Mouse (Mus musculus) urinary bladder, postnatal 10 days (tissue): ENCODE results near the gene Gjd3.

ENCODE experiments used
- DNase-seq: peaks from one replicate; pipeline ENCODE4 v3.0.0; 2022; ENCODE audit warnings: low spot score

Gene Gjd3

GRCm38 (mm10) chr11:98981289-98981996, 1.4 kb downstream of the Gjd3 start:
- no peak for DNase-seq

DNA sequence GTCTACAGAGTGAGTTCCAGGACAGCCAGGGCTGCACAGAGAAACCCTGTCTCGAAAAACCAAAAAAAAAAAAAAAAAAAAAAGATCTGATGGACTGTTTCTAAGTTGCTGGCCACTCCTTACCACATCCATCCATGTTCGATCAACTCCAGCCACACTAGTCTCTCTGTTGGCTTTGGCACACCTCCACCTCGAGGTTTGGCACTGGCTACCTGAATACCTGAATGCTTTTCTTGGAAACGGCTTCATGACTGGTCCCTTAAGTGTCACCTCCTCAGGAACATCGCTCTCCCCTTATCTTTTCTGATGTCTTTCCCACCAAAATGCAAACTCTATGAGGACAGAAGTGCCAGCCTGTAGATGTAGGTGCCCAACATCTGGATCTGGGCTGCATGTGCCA, 3.5 kb downstream of the Gjd3 start:
- no peak for DNase-seq

GRCm38 (mm10) chr11:98978526-98979148, 4.2 kb downstream of the Gjd3 start:
- DNase-seq, result no peak

DNA sequence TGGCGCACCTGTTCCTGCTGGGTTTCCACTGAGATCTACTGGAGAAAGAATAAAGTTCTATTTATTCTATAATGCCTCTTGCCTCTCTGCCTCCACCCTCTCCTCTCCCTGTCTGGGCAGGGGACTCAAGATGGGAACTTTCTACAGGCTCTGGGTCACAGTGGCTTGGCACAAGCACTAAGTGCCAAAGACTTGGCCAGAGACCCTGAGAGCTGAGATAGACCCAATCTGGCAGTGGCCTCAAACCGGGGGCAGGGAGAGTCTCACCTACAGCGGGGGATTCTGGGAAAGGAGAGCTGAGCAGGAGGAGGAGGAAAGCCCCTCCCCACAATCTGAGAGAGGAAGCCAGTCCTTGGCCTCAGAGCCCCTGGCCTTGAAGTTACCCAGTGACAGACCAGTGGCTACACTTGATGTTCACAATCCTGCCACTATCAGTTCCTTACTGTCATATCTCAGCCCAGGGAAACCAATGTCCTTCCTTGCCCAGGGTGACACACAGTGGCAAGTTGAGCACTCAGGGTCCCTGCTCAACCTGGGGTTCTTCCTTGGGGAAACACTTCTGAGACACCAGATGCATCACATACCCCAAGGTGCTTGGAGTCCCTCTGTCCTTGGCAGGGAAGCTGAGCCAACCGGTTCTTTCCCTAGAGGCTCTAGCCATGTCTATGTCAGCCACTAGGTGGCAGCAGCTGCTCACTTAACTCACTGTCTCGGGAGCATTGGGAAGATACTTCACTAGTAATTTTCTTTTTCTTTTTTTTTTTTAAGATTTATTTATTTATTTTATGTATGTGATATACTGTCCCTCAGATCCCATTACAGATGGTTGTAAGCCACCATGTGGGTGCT, 7.7 kb downstream of the Gjd3 start:
- no peak for DNase-seq

GRCm38 (mm10) chr11:98974213-98974612, 8.6 kb downstream of the Gjd3 start:
- no peak for DNase-seq

DNA sequence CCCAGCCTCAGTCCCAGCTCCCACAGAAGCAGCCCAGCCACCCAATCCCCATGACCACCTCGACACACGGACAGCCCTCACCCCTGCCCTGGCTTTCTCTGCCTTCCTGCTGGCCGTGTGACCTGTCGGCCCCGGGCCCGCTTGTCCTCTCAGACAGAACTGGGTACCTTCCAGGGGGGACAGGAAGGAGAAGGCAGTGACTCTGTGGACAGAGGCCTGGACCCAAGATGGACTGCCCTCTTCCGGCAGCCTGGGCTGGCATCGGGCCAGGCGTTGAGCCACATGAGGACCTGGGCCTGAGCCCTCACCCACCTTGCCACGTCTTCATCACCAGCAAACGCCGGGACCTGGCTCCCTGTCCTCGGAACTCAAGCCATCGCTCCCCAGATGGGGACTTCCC, 9.2 kb downstream of the Gjd3 start:
- no peak for DNase-seq

GRCm38 (mm10) chr11:98972801-98973360, 9.9 kb downstream of the Gjd3 start:
- DNase-seq, result no peak

DNA sequence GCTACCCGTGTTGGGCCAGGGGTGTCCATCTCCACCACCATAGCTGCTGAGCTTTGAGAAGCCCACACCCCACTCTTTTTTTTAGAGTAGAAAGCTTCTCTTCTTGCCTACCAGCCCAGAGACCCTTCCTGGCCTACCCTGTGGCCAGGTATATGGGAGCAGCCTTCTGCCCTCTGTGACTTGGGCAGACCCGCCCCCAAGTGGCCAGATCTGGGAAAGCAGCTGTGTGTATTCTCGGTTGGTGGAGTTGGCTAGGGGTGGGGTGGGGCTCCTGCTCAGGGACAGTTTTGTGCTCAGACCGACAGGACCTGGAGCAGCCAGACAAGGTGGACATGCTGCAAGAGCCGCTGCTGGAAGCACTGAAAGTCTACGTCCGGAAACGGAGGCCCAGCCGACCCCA, 10.6 kb downstream of the Gjd3 start:
- DNase-seq, result no peak

GRCm38 (mm10) chr11:98971316-98972031, 11.3 kb downstream of the Gjd3 start:
- DNase-seq, result no peak

GRCm38 (mm10) chr11:98970191-98970925, 12.5 kb downstream of the Gjd3 start:
- no peak for DNase-seq

DNA sequence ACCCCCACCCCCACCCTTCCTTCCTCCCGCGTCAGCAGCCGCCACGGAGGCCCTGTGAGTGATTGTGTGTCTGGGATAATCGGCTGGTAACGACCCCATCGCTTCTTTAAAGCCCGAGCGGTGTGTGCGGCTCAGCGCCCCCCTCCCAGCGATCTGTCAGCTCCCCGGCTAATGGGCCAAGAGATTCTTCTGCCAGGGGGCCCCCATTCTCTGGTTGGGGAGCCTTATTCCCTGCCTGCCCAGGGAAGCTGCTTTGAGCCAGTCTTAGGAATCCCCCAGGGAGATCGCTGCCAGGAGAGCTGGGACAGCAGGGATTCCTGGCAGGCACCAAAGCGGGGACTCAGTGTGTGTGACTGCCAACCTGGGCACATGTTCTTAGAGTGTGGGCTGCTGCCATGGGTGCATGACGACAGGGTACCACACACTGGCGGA, 13.3 kb downstream of the Gjd3 start:
- no peak for DNase-seq

- no peak for DNase-seq
Observed at GRCm38 (mm10) chr11:98968716-98969495, 13.9 kb downstream of the Gjd3 start.

DNA sequence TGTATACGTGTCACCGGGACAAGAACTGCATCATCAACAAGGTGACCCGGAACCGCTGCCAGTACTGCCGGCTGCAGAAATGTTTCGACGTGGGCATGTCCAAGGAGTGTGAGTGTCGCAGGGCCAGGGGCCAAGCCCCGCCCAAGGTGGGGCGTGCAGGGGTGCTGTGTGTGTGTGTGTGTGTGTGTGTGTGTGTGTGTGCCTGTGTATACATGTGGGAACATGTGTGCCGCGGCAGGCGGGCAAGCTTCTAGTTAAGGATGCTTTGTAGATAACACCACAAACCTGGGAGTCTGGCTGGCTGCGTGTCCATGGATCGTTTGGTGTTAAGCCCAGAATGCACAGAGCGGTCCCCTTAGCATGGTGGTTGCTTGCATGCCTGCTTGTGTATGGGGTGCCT, 14.7 kb downstream of the Gjd3 start:
- DNase-seq, result no peak

DNA sequence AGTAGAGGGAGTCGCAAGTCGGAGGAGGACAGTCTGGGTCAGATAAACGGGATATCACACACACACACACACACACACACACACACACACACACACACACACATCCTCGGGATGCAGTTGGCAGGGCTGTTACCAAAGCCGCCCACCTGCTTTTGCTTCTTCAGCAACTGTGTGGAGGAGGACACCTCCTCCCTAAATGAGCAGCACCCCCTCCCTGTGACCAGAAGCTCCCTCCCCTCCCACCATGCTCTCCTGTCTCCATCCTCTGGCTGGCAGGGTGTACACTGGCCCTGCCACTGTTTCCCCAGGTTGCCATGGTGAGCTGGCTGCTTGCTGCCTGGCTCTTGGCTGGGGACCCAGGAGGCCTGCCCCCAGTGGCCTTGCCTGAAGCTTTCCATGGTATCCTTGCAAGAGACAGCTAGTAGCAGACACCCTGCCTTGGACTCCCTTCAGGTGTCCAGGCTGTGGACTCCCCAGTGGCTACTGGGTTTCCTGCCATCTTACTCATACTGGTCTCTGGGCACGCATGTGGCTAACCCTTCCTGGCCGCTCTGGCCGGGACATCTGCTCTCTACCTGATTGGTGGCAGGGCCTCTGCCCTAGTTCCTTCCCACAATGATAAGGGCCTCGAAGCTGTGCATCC, 16.2 kb downstream of the Gjd3 start:
- DNase-seq, result no peak

DNA sequence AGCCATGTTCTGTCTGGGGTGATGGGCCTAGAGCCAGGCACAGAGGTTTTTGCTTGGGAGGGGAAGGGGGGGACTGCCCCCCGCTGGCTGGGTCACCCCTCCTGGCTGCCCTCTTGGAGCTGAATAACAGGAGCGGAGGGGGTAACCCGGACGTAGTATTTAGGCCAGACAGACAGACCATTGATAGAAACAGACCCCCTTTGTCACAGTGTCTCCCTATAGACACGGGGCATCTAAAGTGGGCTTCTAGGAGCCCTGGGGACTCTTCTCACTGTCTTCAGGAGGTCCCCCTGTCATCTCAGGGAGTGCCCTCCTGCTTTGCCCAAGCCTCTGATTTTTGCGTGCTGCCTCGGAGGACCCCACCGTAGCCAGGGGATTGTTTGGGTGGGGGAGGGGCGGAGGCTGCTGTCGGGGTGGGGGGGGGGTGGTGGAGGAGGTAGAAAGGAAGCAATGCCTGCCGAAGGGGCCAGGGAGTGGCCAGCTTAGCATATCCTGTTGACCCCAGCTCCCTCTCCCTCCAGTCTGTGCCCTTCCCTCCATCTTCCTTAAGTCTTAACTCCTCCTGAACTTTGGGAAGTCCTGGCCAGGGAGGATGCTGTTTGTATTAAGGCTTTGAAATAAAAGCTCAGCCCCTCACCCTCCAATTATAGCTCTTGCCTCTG, 17.3 kb downstream of the Gjd3 start:
- DNase-seq, result no peak

DNA sequence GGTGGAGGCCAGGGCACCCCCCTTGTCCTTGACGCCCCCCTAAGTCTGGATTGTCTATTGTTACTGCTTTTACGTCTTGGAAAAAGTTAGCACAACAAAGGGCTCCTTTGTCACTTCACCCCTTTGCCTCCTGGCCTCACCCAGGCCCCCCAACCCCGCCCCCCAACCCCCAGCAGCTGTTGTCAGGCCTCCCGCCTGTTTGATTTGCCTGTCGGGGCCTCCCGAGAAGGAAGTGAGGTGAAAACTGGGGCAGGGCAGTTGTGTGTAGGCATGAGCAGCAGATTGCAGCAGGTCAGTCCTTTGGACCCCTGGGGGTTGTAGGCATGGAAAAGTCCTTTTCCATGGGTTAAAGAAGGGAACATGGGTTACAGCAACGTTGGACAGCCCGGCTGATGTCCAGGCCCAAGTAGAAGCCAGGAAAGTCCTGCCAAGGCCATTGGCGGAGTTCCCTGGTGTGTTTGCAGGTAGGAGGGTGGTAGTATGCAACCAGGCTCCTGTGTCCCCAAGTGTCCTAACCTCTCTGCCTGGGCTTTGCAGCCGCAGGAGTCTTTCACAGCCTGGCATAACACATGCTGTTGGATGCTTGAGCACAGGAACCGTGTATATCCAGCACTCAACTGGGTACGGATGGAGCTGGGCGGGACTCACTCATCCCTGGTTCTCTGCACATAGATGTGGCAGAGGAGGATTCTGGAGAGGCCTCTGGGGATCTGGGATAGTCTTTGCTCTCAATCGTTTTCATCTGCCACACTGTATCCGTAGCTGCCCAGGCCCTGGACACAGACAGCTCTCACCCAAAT, 18.0 kb downstream of the Gjd3 start:
- no peak for DNase-seq

DNA sequence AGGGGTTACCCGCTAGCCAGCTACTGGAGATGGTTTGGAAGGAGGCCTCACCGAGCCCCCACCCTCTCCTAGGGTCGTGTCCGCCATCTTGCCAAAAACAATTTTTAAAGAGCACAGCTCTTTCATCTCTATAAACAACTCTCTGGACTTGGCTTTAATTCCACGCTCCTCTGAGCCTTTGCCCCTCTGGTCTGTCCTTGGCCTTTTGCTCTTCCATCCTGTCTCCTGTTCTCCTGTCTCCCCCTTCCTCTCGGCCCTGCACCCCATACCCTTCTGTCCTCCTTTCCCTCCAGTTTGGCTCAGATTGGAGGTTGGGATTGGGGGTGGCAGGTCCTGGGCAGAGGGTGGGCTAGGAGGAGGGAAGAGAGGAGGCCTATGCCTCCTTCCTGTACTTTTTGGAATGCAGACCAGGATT, 18.6 kb downstream of the Gjd3 start:
- no peak for DNase-seq

- DNase-seq, result no peak
Observed at GRCm38 (mm10) chr11:98963191-98964021, 19.4 kb downstream of the Gjd3 start.
